Mouse (Mus musculus): ENCODE results near the gene Cma1.
A peak's percentile ranks its signal among the peaks of the same experiment; 100 is the strongest.

- TF ChIP-seq CTCF (IDR thresholded peaks at IDR 0.05; ENCODE audit: borderline replicate concordance, extremely low read depth, insufficient read depth, insufficient read length) = peak; percentile 82; the same call in 1 of the 2 replicates
- TF ChIP-seq POLR2A (IDR thresholded peaks at IDR 0.05; ENCODE audit: borderline replicate concordance, extremely low read depth, insufficient read depth, insufficient read length, poor library complexity, severe bottlenecking) = no peak
Measured at GRCm38 (mm10) chr14:55918240-55919082, 26.0 kb downstream of the Cma1 start.

Measured in brain, embryonic 14.5 days (tissue).